Mouse (Mus musculus) lung, postnatal 10 days (tissue): ENCODE results near the gene Rock2.
"Not testable (repeated sequence)": the region's sequence is repeated elsewhere in the genome, so short reads cannot be mapped to it uniquely, and the experiment has no call there.

ENCODE experiments used
- DNase-seq: peaks from one replicate; pipeline ENCODE4 v3.0.0; 2021

Rock2 gene

DNA sequence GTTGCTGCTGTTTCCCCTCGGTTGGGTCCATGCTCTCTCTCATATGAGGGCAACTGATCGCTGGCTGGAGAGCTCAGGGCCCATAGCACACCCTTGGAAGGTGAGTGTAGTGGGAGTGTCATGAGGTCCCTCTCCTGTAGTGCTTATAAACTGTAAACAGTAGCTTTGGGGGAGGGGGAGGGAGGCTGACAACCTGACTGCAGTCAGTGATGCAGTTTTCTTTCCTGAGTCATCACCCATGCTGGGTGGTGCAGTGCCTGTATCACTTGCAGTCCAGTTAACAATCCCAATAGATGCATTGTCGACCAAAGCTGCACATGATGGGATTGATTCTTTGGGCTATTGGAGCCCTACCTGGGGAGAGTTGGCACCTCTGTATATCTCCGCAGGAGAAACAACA lies 106.5 kb downstream of the Rock2 start:
- DNase-seq, result no peak

DNA sequence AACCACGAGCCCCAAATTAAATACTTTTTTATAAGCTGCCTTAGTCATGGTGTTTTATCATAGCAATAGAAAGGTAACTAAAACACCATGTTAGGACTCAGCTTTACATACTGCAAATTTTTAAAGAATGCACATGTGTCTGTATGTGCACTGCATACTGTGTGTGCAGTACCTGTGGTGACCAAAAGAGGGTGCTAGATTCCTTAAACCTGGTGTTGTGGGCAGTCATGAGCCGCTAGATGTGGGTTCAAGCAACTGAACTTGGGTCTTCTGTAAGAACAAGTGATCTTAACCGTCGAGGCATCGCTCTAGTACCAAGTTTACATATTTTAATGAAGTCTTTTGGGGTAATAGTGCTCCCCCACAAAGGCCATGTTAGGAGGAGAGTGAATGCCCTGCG lies 114.8 kb downstream of the Rock2 start:
- DNase-seq, result no peak

DNA sequence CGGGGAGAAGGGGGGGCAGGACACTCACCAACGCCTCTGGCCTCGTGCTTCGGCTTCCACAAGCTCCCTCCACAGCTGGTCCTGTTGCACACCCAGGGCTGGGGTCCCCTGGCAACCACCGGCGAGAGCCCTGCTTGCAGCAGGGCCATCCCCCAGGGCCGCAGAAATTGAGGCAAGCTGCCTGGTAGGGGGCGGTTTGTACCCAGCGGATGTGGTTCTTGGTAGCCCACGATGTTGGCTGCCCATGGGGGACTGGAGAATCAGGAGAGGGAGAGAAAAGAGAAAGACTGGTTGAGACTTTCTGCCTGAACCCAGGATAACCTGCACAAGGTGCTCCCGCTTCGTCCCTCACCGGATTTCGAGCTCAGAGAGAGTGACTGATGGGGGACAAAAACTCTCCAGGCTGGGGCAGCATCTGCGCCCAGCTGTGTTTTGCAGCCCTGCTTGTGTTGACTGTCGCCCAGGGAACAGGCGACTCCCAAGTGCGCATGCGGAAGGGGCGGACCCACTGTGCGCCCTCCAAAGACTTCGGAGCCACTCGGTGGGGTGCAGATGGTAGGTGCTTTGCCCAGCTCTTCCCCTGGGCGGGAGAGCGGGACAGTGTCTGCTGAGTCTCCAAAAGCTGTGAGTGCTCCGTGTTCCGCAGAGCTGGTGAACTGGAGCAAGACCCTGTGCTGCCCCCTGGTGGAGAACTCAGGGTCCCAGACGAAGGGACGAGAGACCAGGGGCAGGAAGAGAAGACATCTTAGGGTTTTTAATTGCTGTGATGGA lies 116.6 kb downstream of the Rock2 start, which contains the start of gene 2410004P03Rik:
TSS of gene 2410004P03Rik (minus strand) at position 628 of the 771 bp plus-strand sequence.
- DNase-seq, result peak; percentile 89

DNA sequence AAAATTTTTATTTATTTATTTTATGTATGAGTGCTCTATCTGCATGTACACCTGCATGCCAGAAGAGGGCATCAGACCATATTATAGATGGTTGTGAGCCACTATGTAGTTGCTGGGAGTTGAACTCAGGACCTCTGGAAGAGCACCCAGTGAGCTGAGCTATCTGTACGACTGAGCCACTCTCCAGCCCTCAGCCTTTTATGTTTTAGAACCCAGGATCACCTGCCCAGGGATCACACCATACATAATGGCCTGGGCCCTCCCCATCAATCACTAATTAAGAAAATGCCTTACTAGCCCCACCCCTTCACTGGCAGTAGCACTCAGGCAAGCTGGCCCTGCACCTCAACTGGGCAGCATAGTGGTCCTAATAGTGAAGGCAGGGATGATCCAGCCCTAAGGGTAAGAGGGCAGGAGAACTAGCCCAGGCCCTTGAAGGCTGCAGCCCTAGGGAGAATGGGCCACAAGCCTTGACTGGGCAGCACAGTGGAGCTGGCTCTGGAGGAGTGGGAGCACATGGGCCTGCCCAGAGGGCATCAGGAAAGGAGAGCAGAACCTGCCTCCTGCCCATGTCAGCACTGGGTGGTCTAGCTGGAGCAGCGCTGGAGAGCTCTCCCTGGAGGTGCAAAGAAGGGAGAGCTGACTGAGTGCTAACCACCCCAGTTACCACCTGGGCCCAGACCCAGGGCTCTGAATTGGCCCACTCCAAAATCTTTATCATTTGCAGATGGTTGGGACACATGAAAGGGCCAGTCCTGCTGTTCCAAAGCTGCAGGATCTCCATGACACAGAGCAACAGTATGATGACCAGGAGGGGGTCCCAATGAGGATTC lies 117.6 kb downstream of the Rock2 start:
- no peak for DNase-seq

DNA sequence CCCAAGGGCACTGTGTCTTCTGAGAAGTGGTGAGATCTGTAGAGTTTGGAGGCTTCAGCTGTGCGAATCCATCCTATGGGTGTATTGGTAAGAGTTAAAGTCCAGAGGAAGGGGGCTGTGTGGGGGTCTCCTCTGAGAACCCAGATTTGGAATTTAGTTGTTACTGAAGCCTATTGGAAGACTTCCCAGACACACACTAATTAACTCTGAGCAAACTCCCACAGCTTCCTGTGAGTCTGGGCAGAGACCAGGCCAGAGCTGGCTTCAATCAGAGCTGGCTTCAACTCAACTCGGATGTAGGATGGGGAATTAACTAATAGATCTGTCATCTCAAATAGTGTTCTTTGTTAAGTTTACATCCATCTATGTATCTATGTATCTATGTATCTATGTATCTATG lies 121.0 kb downstream of the Rock2 start:
- DNase-seq, result peak; percentile 51

DNA sequence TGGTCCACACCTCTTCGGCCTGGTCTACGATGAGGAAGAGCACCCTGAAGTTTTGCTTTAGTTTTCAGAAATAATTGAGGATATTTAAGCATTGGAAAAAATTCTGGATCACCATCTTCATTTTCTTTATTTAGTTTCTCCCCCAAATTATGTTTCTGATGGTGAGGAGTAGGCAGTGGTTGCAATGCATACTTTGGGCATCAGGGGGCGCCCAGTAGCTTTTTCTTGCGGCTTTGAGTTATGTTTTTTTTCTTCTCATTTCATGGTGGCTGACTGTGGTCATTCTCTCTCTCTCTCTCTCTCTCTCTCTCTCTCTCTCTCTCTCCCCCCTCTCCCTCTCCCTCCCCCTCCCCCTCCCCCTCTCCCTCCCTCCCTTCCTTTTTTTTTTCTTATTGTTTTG lies 123.8 kb downstream of the Rock2 start:
- peak; percentile 72 for DNase-seq

DNA sequence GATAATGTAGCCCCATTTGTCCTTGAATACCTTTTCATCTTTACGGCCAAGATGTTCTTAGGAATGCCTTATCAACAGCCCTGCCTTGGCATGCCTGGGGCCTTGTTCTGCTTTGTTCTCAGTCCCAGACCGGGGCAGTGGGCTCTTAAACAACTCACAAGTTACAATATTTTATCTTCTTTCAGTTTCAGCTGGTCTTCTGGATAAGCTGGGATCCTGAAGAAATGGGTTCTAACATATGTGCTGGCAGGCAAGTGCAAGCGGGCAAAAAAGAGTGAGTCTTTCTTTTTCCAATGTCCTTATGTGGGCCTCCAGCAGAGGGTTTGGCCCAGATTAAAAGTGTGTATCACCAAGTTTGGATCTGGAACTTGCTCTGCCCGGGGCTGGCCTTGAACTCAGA lies 126.4 kb downstream of the Rock2 start:
- DNase-seq, result not testable (repeated sequence)

DNA sequence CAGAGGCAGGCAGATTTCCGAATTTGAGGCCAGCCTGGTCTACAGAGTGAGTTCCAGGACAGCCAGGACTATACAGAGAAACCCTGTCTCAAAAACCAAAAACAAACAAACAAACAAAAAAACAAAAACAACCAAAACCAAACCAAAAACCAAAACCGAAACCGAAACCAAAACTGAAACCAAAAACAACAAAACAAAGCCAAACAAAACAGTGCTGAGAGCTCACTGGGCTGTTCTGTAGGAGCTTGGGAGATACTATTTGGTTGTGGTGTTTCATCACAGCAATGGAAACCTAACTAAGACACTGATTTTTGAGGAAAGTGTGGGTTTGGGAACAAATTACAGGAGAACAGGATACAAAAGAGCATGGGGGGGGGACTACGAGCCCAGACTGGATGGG lies 127.5 kb downstream of the Rock2 start:
- no peak for DNase-seq

DNA sequence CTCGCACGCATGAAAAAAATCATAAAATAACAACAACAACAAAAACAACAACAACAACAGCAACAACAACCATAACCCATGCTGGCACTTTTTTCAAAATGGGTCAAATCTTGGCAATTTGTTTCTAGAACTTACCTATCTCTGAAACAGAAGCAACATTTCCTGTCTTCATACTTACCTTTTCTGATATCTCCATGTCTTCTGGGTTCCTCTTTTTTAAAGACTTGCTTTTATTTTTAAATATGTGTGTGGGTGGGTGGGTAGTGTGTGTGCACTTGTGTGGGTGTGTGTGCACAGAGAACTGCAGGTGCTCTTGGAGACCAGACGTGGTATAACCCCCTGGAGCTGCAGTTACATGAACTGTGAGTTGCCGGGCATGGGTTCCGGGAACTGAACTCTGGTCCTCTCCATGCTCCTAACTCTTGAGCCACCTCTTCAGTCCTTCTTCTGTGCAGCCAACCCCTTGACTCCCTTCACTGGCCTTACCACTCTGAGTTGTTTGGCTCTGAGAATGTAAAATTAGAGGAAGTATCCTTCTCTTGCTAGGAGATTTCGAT lies 129.9 kb downstream of the Rock2 start:
- DNase-seq, result no peak

DNA sequence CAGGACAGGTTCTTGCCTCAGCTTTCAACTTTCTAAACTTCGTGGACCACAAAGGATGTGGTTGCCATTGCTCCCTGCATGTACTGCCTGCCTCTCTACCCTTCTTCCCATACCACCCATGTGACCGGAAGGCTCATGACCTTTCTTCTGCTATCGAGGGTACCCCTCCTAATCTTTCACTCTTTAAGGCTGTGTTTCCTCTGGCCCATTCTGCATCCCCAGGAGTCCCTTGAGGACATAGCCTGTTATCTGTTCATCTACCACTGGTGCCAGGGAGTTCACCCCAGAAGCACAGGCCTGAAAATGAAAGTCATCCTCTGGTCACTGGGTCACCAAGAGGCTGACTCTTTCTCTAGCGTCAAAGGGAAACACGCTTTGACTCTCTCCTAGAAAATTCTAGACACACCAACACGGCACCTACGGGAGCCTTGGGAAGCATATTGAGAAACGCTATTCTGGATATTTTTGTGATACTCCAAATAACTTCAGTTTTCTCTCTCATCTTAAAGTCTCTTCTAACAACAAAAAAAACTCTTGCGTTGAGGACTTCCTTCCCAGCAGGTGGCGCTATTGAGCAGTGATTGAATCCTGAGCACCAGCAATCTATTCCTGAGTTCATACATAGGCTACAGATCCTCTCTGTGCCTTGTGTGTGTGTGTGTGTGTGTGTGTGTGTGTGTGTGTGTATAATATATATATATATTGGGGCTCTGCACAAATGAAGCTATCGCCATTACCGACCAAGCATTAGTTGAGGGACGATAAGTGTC lies 138.2 kb downstream of the Rock2 start:
- peak; percentile 84 for DNase-seq

DNA sequence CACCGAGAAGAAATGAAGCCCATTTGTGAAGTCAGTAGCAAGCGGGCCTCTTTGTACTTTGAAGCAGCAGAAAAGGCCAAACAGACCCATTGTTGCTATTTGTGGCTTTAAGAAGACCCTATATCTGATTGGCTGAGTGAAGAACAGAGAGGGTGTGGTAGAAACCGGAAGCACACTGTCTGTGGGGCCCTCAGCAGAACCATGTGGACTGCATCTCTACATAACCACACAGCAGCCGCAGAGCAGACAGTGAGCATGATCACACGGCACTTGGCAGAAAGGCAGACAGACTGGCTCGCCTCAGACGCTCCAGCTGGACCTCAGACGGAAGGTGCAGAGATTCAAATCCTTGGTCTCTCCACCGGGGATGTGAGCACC lies 138.8 kb downstream of the Rock2 start:
- peak; percentile 20 for DNase-seq

DNA sequence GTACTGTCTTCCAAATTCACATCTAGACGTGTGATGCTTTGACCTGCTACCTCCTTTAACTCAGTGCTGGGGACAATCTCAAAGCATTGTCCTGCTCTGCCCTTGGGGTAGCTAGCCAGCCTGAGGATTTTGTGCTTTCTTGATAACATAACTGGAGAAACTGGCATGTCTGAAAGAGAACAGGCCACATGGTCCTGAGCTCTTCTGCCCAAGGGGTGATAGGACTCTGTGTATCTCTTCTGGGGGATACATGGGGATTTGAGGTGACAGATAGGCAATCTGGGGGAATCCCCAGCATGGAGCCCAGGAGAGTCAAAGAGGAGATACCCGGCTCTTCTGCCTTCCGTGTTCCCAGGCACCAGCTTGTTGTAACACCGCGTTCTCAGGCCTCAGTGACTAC lies 140.0 kb downstream of the Rock2 start:
- no peak for DNase-seq

DNA sequence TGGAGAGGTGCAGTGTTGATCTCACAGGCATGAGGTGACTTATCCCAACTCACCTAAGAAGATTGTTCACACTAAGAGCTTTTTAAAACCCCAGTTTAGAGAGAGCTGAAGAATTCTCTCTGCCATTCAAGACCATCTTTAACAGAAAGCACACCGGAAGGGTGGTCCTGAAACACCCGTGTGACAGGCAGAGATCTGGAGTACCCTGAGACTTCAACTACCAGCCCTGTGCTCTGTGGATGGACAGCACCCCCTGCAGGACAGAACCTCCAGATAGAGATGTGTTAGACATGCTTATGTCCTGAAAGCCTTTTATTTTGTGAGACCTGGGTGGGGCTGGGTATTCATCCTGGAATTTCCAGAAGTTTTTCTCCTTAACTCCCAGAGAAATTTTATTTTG lies 140.4 kb downstream of the Rock2 start:
- peak; percentile 45 for DNase-seq

DNA sequence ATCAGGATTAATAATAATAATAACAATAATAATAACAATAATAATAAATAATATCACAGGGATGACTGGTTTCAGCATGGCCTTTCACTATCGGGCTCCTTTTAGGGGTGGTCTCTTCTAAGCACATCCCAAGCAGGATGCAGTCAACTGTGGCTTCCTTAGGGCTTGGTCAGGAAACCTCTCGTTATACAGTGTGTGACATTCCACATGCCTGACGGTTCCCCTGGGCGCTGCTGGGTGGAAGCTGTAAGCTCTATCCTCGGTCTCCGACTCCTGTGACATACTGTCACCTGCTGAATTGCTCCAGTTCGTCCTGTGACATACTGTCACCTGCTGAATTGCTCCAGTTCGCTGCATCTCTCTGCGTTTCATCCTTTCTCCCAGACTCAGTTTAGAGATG lies 141.8 kb downstream of the Rock2 start:
- DNase-seq, result no peak

DNA sequence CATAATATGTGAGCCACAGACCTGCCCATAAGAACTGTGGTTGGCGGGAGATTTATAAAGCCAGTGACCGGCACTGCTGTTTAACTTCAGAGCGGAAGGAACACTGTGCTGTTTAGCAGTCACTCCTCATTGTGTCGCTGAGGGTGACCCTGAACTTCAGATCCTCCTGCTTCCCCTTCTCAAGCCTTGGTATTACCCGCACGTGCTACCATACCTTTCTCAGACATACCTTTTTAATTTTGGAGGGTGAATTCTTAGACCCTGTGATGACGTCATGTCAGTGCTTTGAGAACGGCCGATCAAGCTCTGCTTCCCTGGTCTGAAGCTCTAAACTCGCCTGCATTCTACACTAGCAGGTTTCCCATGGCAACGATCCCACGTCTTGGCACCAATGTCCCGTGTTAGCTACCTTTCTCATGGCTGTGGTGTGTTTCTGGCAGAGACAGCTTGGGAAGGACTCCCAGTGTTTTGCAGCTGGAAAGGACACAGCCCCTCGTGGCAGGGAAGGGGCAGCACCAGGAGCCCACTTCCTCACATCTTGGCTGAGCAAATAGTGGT lies 142.4 kb downstream of the Rock2 start:
- no peak for DNase-seq
